Comparison of ENCODE assay signal across 35 mouse cellular contexts in the genomic region with DNA sequence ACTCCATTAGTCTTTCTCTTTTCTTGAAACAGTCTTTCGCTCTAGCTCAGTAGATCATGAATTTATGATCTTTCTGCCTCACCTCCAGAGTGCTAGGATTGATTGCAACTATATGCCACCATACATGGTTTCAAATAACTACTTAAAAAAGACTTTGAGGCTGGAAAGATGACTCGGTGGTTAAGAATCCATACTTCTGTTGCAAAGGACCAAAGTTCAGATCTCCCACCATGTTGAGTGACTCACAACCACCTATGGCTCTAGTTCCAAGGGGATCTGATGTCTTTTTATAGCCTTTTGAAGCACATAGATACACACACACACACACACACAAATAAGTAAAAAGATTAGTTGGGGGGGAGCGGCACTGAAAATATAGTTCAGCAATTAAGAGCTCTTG. TPM values are rescaled to one million over a fixed set of nuclear protein-coding genes. Genes with fewer than 3 reads are reported as not detected.
"Had no signal": no experiment of that assay in that cellular context is flagged by ENCODE, and none has a peak within 500 bp of the region (broad histone marks: within the 10 kb centered on the region; RNA-seq: fewer than 3 reads in every experiment).

No protein-coding gene starts in this region.

- H3K4me3 ChIP-seq: heart, adult 2 months; heart, embryonic 12.5 days; hindbrain, embryonic 10.5 days; hindbrain, embryonic 12.5 days; intestine, embryonic 15.5 days; layer of hippocampus, adult 2 months; left cerebral cortex, adult 2 months; limb, embryonic 10.5 days; limb, embryonic 12.5 days; liver, embryonic 13.5 days; liver, embryonic 15.5 days had no signal

- H3K9me3 ChIP-seq: heart, embryonic 12.5 days; hindbrain, embryonic 10.5 days; hindbrain, embryonic 12.5 days; intestine, embryonic 15.5 days; limb, embryonic 10.5 days; limb, embryonic 12.5 days; liver, embryonic 13.5 days; liver, embryonic 15.5 days had no signal

- H3K9ac ChIP-seq: heart, embryonic 12.5 days; hindbrain, embryonic 12.5 days; hindbrain, embryonic 14.5 days; intestine, embryonic 15.5 days; limb, embryonic 12.5 days; liver, embryonic 13.5 days; liver, embryonic 15.5 days had no signal

- H3K27ac ChIP-seq: heart, adult 2 months; hindbrain, embryonic 10.5 days; hindbrain, embryonic 12.5 days; hindbrain, embryonic 14.5 days; intestine, embryonic 15.5 days; layer of hippocampus, adult 2 months; left cerebral cortex, adult 2 months; limb, embryonic 10.5 days; limb, embryonic 12.5 days; liver, embryonic 13.5 days; liver, embryonic 15.5 days had no signal

- H3K36me3 ChIP-seq: intestine, embryonic 15.5 days had no signal

- H3K27me3 ChIP-seq: heart, embryonic 12.5 days; hindbrain, embryonic 12.5 days; intestine, embryonic 15.5 days; limb, embryonic 12.5 days; liver, embryonic 13.5 days; liver, embryonic 15.5 days had no signal

- H3K4me1 ChIP-seq: heart, embryonic 12.5 days; hindbrain, embryonic 10.5 days; hindbrain, embryonic 12.5 days; intestine, embryonic 15.5 days; limb, embryonic 10.5 days; limb, embryonic 12.5 days; liver, embryonic 13.5 days; liver, embryonic 15.5 days had no signal

- DNase-seq: gastrocnemius, postnatal 25 days; heart, adult 2 months; heart, postnatal 10 days; heart, postnatal 4 days; kidney, adult 18-20 months; kidney, adult 8-10 months; kidney, postnatal 10 days; kidney, postnatal 25 days; kidney, postnatal 4 days; liver; liver, embryonic 13.5 days had no signal

- ATAC-seq: hindbrain, embryonic 16.5 days; inflammation-experienced regulatory T-cells, adult 6 months; intestine, embryonic 15.5 days; intestine, postnatal 0 days had no signal

- H3K4me2 ChIP-seq: heart, embryonic 12.5 days; hindbrain, embryonic 12.5 days; hindbrain, embryonic 14.5 days; intestine, embryonic 15.5 days; limb, embryonic 12.5 days; liver, embryonic 11.5 days; liver, embryonic 13.5 days; liver, embryonic 15.5 days had no signal

RNA-seq across cellular contexts. Expression of gene Chrm4, which starts 31.6 kb away (rescaled TPM):
- total RNA-seq: gastrocnemius, adult 8-10 months; gastrocnemius, postnatal 25 days; heart, adult 2 months; heart, postnatal 25 days; heart, postnatal 4 days had no signal
- polyA plus RNA-seq: heart, embryonic 14.5 days; heart, embryonic 16.5 days; kidney, embryonic 14.5 days; liver, embryonic 15.5 days had no signal

RNA-seq across cellular contexts. Expression of gene Gm9821, which starts 50.1 kb away (rescaled TPM):
- total RNA-seq: gastrocnemius, adult 8-10 months; gastrocnemius, postnatal 25 days; gastrocnemius, postnatal 4 days; heart, adult 2 months; heart, postnatal 10 days; heart, postnatal 25 days; heart, postnatal 4 days; layer of hippocampus, adult 2 months; layer of hippocampus, postnatal 10 days; layer of hippocampus, postnatal 25 days; left cerebral cortex, adult 2 months; left cerebral cortex, postnatal 14 days; left cerebral cortex, postnatal 36 days had no signal
- polyA plus RNA-seq: heart, adult 2 months had no signal
